In genomic region chr2:140653481-140653880, GRCm38 (mm10) we compare ENCODE assay signal across 22 mouse cellular contexts. TPM values are rescaled to one million over a fixed set of nuclear protein-coding genes. Genes with fewer than 3 reads are reported as not detected.
DNase-seq lines count a peak whose midpoint lies in the region; ATAC-seq and TF ChIP-seq lines count a peak whose summit lies in the region.
"Had no signal": no experiment of that assay in that cellular context is flagged by ENCODE, and none has a peak within 500 bp of the region (broad histone marks: within the 10 kb centered on the region; RNA-seq: fewer than 3 reads in every experiment).

No protein-coding gene starts in this region.

- no peaks in the 10 kb centered on the region for H3K9me3 ChIP-seq in midbrain, embryonic 10.5 days (replicated peaks)
- H3K9me3 ChIP-seq in midbrain, postnatal 0 days (ENCODE audit: low read length), result no peaks in the 10 kb centered on the region
- H3K9me3 ChIP-seq in embryonic facial prominence, embryonic 10.5 days, result no peaks in the 10 kb centered on the region
- no peaks in the 10 kb centered on the region for H3K9me3 ChIP-seq in forebrain, embryonic 13.5 days (replicated peaks)
- H3K9me3 ChIP-seq in midbrain, embryonic 14.5 days (ENCODE audit: control insufficient read depth, low read length), result no peaks in the 10 kb centered on the region
- H3K9me3 ChIP-seq: intestine, embryonic 15.5 days had no signal

- no peak for ATAC-seq in midbrain, postnatal 0 days (ENCODE audit: low FRiP score)
- peak; percentile 81; the same call in 1 of the 2 replicates for ATAC-seq in forebrain, embryonic 13.5 days
- ATAC-seq in midbrain, embryonic 14.5 days (ENCODE audit: low FRiP score, low TSS enrichment), result peak; percentile 66; the same call in 1 of the 2 replicates
- ATAC-seq: intestine, embryonic 15.5 days had no signal

- H3K9ac ChIP-seq in midbrain, postnatal 0 days (replicated peaks; ENCODE audit: low read length, poor library complexity, severe bottlenecking), result no peak overlapping the region
- H3K9ac ChIP-seq in forebrain, embryonic 13.5 days, result no peak overlapping the region
- no peak overlapping the region for H3K9ac ChIP-seq in midbrain, embryonic 14.5 days (replicated peaks; ENCODE audit: low read length)
- H3K9ac ChIP-seq: intestine, embryonic 15.5 days had no signal

- H3K27me3 ChIP-seq in midbrain, embryonic 10.5 days (ENCODE audit: low read depth, poor library complexity, severe bottlenecking), result peaks cover 54% of the 10 kb centered on the region
- no peaks in the 10 kb centered on the region for H3K27me3 ChIP-seq in midbrain, postnatal 0 days (ENCODE audit: insufficient read depth, low read length)
- H3K27me3 ChIP-seq in embryonic facial prominence, embryonic 10.5 days (replicated peaks; ENCODE audit: low read depth, poor library complexity, severe bottlenecking), result no peaks in the 10 kb centered on the region; the same call in 1 of the 2 replicates
- no peaks in the 10 kb centered on the region for H3K27me3 ChIP-seq in forebrain, embryonic 13.5 days
- no peaks in the 10 kb centered on the region for H3K27me3 ChIP-seq in midbrain, embryonic 14.5 days (ENCODE audit: control insufficient read depth, insufficient read depth, low read length)
- H3K27me3 ChIP-seq: intestine, embryonic 15.5 days had no signal

- H3K36me3 ChIP-seq in midbrain, embryonic 10.5 days, result peaks cover 9% of the 10 kb centered on the region
- H3K36me3 ChIP-seq in midbrain, postnatal 0 days (ENCODE audit: insufficient read depth, low read length), result no peaks in the 10 kb centered on the region
- peaks cover 11% of the 10 kb centered on the region for H3K36me3 ChIP-seq in embryonic facial prominence, embryonic 10.5 days (replicated peaks)
- H3K36me3 ChIP-seq in forebrain, embryonic 13.5 days (ENCODE audit: poor library complexity, severe bottlenecking), result 0 out of 2 replicates have a peak, but pooled peaks cover 3% of the 10 kb centered on the region
- peaks cover 4% of the 10 kb centered on the region; the same call in 1 of the 2 replicates for H3K36me3 ChIP-seq in midbrain, embryonic 14.5 days (ENCODE audit: control insufficient read depth, insufficient read depth, low read length)
- H3K36me3 ChIP-seq: intestine, embryonic 15.5 days had no signal

- H3K4me2 ChIP-seq in midbrain, postnatal 0 days (ENCODE audit: low read depth, low read length, poor library complexity, severe bottlenecking), result no peak overlapping the region
- H3K4me2 ChIP-seq in forebrain, embryonic 13.5 days, result no peak overlapping the region
- no peak overlapping the region for H3K4me2 ChIP-seq in midbrain, embryonic 14.5 days (ENCODE audit: low read length)
- H3K4me2 ChIP-seq: intestine, embryonic 15.5 days; liver, embryonic 11.5 days had no signal

- DNase-seq in midbrain, embryonic 10.5 days (ENCODE audit: low spot score), result peak; percentile 44
- no peak for DNase-seq in midbrain, postnatal 0 days (ENCODE audit: low spot score)
- peak; percentile 14 for DNase-seq in embryonic facial prominence, embryonic 10.5 days (ENCODE audit: low spot score)
- peak; percentile 60 for DNase-seq in midbrain, embryonic 14.5 days
- no peak for DNase-seq in liver
- no peak for DNase-seq in frontal cortex, adult 2 months (ENCODE audit: extremely low spot score in 1 of 2, low spot score in 1 of 2)
- no peak for DNase-seq in gastrocnemius, postnatal 25 days
- DNase-seq: adrenal gland, adult 2 months; cerebellum, adult 11 months; cerebellum, postnatal 36 days; heart, postnatal 4 days; layer of hippocampus, postnatal 36 days; lung, adult 2 months; lung, postnatal 36 days; right cerebral cortex, adult 18-20 months; thymus, adult 18-20 months had no signal

- H3K4me3 ChIP-seq in midbrain, embryonic 10.5 days, result no peak overlapping the region
- H3K4me3 ChIP-seq in midbrain, postnatal 0 days (ENCODE audit: low read depth, low read length), result no peak overlapping the region
- no peak overlapping the region for H3K4me3 ChIP-seq in embryonic facial prominence, embryonic 10.5 days
- H3K4me3 ChIP-seq in forebrain, embryonic 13.5 days, result no peak overlapping the region
- no peak overlapping the region for H3K4me3 ChIP-seq in midbrain, embryonic 14.5 days (replicated peaks; ENCODE audit: low read depth, low read length)
- H3K4me3 ChIP-seq: intestine, embryonic 15.5 days had no signal

- H3K27ac ChIP-seq in midbrain, embryonic 10.5 days (replicated peaks), result 0 out of 2 replicates have a peak overlapping the region, but pooled peaks have one; percentile 17
- H3K27ac ChIP-seq in midbrain, postnatal 0 days (ENCODE audit: low read depth, low read length), result no peak overlapping the region
- H3K27ac ChIP-seq in embryonic facial prominence, embryonic 10.5 days (replicated peaks), result no peak overlapping the region
- H3K27ac ChIP-seq in forebrain, embryonic 13.5 days, result no peak overlapping the region
- H3K27ac ChIP-seq in midbrain, embryonic 14.5 days (replicated peaks; ENCODE audit: low read depth, low read length), result no peak overlapping the region
- H3K27ac ChIP-seq: intestine, embryonic 15.5 days had no signal

- H3K4me1 ChIP-seq in midbrain, embryonic 10.5 days, result peaks cover 31% of the 10 kb centered on the region
- H3K4me1 ChIP-seq in midbrain, postnatal 0 days (ENCODE audit: insufficient read depth, low read length), result no peaks in the 10 kb centered on the region
- peaks cover 28% of the 10 kb centered on the region for H3K4me1 ChIP-seq in embryonic facial prominence, embryonic 10.5 days
- H3K4me1 ChIP-seq in forebrain, embryonic 13.5 days, result peaks cover 19% of the 10 kb centered on the region
- peaks cover 18% of the 10 kb centered on the region; the same call in 1 of the 2 replicates for H3K4me1 ChIP-seq in midbrain, embryonic 14.5 days (ENCODE audit: control insufficient read depth, insufficient read depth, low read length)
- H3K4me1 ChIP-seq: intestine, embryonic 15.5 days had no signal

- no peak for TF ChIP-seq CTCF in midbrain, postnatal 0 days (IDR thresholded peaks at IDR 0.05)

RNA-seq across cellular contexts. Expression of gene Flrt3, which starts 17.8 kb away (rescaled TPM):
- 71.3 and 72.2 TPM in 2 replicates for polyA plus RNA-seq in midbrain, embryonic 10.5 days (2016; fragmentation: Nextera tagmentation; extraction: Ambion mirVana)
- total RNA-seq in midbrain, postnatal 0 days (2014; rRNA removed), result 33.3 and 33.6 TPM in 2 replicates
- polyA plus RNA-seq in midbrain, postnatal 0 days (2015; fragmentation: Nextera tagmentation; extraction: Ambion mirVana), result 22.9 and 25.3 TPM in 2 replicates
- 57.6 and 66.9 TPM in 2 replicates for polyA plus RNA-seq in embryonic facial prominence, embryonic 10.5 days (2016; fragmentation: Nextera tagmentation; extraction: Ambion mirVana)
- 48.1 and 58.5 TPM in 2 replicates for polyA plus RNA-seq in forebrain, embryonic 13.5 days (2015; fragmentation: Nextera tagmentation; extraction: Ambion mirVana)
- 39.5 and 62.5 TPM in 2 replicates for polyA plus RNA-seq in midbrain, embryonic 14.5 days (2014; fragmentation: Nextera tagmentation; extraction: Ambion mirVana)
- 6.8 and 8.4 TPM in 2 replicates for polyA plus RNA-seq in frontal cortex, adult 2 months (2012; rRNA removed)
- total RNA-seq in gastrocnemius, postnatal 25 days (2021), result under 1 TPM; 0.36 to 0.51 TPM
- total RNA-seq: granulocyte monocyte progenitor cell, adult 5-6 weeks; monocyte, adult 5-6 weeks; neutrophil, adult 5-6 weeks had no signal

Comparison
In these comparisons a context has a peak if more than half of its experiments do, and no peak if none do; other contexts are left out.
1. DNase-seq: peak in midbrain, embryonic 10.5 days (single experiment), embryonic facial prominence, embryonic 10.5 days (single experiment) and midbrain, embryonic 14.5 days (single experiment); none in midbrain, postnatal 0 days (single experiment), liver (single experiment), frontal cortex, adult 2 months (0 of 2) and gastrocnemius, postnatal 25 days (single experiment).